Mouse (Mus musculus) lung, embryonic 15.5 days (tissue): ENCODE data around the gene Stard3nl. TPM values are rescaled to one million over a fixed set of nuclear protein-coding genes. Genes with fewer than 3 reads are reported as not detected.
"Not testable (repeated sequence)": the region's sequence is repeated elsewhere in the genome, so short reads cannot be mapped to it uniquely, and the experiment has no call there.

ENCODE experiments used
- ATAC-seq: fragments of 200-750 bp; cut with Nextera tagmentation; 2 replicates; pipeline ENCODE4 v1.8.0; 2017; ENCODE audit warnings: moderate number of reproducible peaks, borderline replicate concordance; ENCODE audit not compliant: low FRiP score, low TSS enrichment; ENCODE audit errors: extremely low read depth
- H3K27ac ChIP-seq: fragments of 300-500 bp; sonication (generic); 2 replicates; pipeline ENCODE4 v1.5.1; 2015; ENCODE audit warnings: moderate library complexity, mild to moderate bottlenecking, inconsistent platforms
- H3K27me3 ChIP-seq: fragments of 300-500 bp; sonication (generic); 2 replicates; pipeline ENCODE4 v1.6.1; 2015; ENCODE audit warnings: inconsistent platforms
- H3K36me3 ChIP-seq: fragments of 300-500 bp; sonication (generic); 2 replicates; pipeline ENCODE4 v1.6.1; 2015; ENCODE audit warnings: inconsistent platforms
- H3K4me1 ChIP-seq: fragments of 300-500 bp; sonication (generic); 2 replicates; pipeline ENCODE4 v1.6.1; 2015; ENCODE audit warnings: inconsistent platforms
- H3K4me2 ChIP-seq: fragments of 300-500 bp; sonication (generic); 2 replicates; pipeline ENCODE4 v1.6.1; 2015; ENCODE audit warnings: inconsistent platforms, mild to moderate bottlenecking, moderate library complexity
- H3K4me3 ChIP-seq: fragments of 300-500 bp; sonication (generic); 2 replicates; pipeline ENCODE4 v1.5.1; 2015; ENCODE audit warnings: mild to moderate bottlenecking, inconsistent platforms
- H3K9ac ChIP-seq: fragments of 300-500 bp; sonication (generic); 2 replicates; pipeline ENCODE4 v1.6.1; 2015; ENCODE audit warnings: inconsistent platforms
- H3K9me3 ChIP-seq: fragments of 300-500 bp; sonication (generic); 2 replicates; pipeline ENCODE4 v1.6.1; 2016; ENCODE audit warnings: inconsistent platforms
- WGBS: fragments of 180-500 bp; shearing (Covaris S2); methylation state at CpG from one replicate; pipeline ENCODE4 v1.1.7; 2015; 5-methylcytosine and 5-hydroxymethylcytosine counted together
- polyA plus RNA-seq: library from polyadenylated mRNA; unstranded; fragments of >200 nt; fragmentation: Nextera tagmentation; extraction: Ambion mirVana; gene quantifications from 2 replicates; pipeline ENCODE4 v1.2.1, GENCODE M21; 2015

The Stard3nl gene
- polyA plus RNA-seq, 1 experiment from 2014 or later = 98.0 TPM

- H3K4me2 ChIP-seq, H3K4me3 ChIP-seq, H3K27ac ChIP-seq, H3K36me3 ChIP-seq, H3K4me1 ChIP-seq, ATAC-seq, H3K9me3 ChIP-seq, H3K27me3 ChIP-seq, H3K9ac ChIP-seq: not testable (repeated sequence)
- WGBS = 55% methylated on average over 1 of the region's 1 CpGs
Observed at GRCm38 (mm10) chr13:19340356-19340755, 55.2 kb downstream of the Stard3nl start.

GRCm38 (mm10) chr13:19336310-19336709, 59.3 kb downstream of the Stard3nl start:
- H3K4me1 ChIP-seq, H3K4me3 ChIP-seq, H3K27ac ChIP-seq, ATAC-seq, H3K4me2 ChIP-seq, H3K27me3 ChIP-seq, H3K9ac ChIP-seq, H3K9me3 ChIP-seq, H3K36me3 ChIP-seq: not testable (repeated sequence)
- 75% methylated on average over 1 of the region's 1 CpGs for WGBS

Other genes starting within 250 kb of the Stard3nl start
- 24.5 and 25.1 TPM in 2 replicates for gene Epdr1, start 224.1 kb upstream of the Stard3nl start, polyA plus RNA-seq
- gene Sfrp4, start 227.3 kb upstream of the Stard3nl start, polyA plus RNA-seq = 0.62 and 0.67 TPM in 2 replicates